In the genomic region with DNA sequence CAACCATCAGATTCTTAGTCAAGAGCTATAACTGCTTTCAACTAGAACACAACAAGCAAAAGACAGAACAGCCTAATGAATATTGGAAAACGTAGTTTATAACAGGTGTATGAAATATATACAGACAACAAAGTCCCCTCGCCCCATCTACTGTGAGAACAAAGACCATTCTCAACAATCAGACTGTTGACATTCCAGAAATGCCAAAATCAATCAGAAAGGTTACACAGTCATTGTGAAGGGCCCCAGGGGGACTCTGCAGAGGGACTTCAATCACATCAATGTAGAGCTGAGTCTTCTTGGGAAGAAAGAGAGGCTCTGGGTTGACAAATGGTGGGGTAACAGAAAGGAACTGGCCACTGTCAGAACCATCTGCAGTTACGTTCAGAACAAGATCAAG, we compare ENCODE assay signal across 14 mouse cellular contexts.
"Had no signal": no experiment of that assay in that cellular context is flagged by ENCODE, and none has a peak within 500 bp of the region (broad histone marks: within the 10 kb centered on the region; RNA-seq: fewer than 3 reads in every experiment).

No protein-coding gene starts in this region.

- H3K4me1 ChIP-seq: kidney, embryonic 15.5 days; limb, embryonic 15.5 days; liver, embryonic 12.5 days had no signal

- H3K4me2 ChIP-seq: kidney, embryonic 15.5 days; limb, embryonic 15.5 days; liver, embryonic 12.5 days; lung, embryonic 14.5 days had no signal

- H3K4me3 ChIP-seq: kidney, embryonic 15.5 days; left cerebral cortex, adult 2 months; limb, embryonic 15.5 days; liver, embryonic 12.5 days; midbrain, embryonic 10.5 days had no signal

- H3K9ac ChIP-seq: kidney, embryonic 15.5 days; limb, embryonic 15.5 days; liver, embryonic 12.5 days; lung, embryonic 14.5 days had no signal

- H3K9me3 ChIP-seq: limb, embryonic 15.5 days; liver, embryonic 12.5 days had no signal

- DNase-seq: kidney, postnatal 25 days; lung, embryonic 14.5 days; lung, postnatal 10 days; lung, postnatal 4 days; right cerebral cortex, postnatal 4 days; spleen, adult 18-20 months; thymus, adult 18-20 months; thymus, postnatal 14 days had no signal

- H3K27ac ChIP-seq: kidney, embryonic 15.5 days; left cerebral cortex, adult 2 months; limb, embryonic 15.5 days; liver, embryonic 12.5 days; midbrain, embryonic 10.5 days had no signal

- H3K36me3 ChIP-seq: kidney, embryonic 15.5 days; liver, embryonic 12.5 days; midbrain, embryonic 10.5 days had no signal

- H3K27me3 ChIP-seq: kidney, embryonic 15.5 days; limb, embryonic 15.5 days; liver, embryonic 12.5 days had no signal

- ATAC-seq: liver, embryonic 12.5 days; midbrain, embryonic 16.5 days had no signal
